Comparison of ENCODE assay signal across 24 mouse cellular contexts in the genomic region with DNA sequence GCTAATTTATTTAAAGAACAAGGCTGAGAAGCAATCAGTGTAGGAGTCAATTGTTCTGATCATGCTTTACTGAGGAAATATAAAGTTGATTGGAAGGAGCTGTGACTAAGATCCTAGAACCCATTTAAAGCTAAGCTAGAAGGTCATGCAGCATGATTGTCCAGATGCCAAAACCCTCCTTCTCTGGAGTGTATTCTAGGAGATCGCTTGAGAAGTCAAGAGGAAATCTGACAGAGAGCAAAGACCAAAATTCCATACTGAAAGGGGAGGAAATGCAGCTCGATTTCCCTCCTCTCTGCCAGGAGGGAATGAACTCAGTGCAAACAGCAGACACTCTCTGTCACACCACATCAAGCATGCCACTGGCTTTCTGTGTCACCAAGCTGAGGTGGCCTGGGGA.
A peak's percentile ranks its signal among the peaks of the same experiment; 100 is the strongest.
DNase-seq lines count a peak whose midpoint lies in the region; ATAC-seq and TF ChIP-seq lines count a peak whose summit lies in the region.
"Had no signal": no experiment of that assay in that cellular context is flagged by ENCODE, and none has a peak within 500 bp of the region (broad histone marks: within the 10 kb centered on the region; RNA-seq: fewer than 3 reads in every experiment).

No protein-coding gene starts in this region.

- no peak for ATAC-seq in kidney, embryonic 14.5 days (ENCODE audit: low FRiP score, low TSS enrichment)
- ATAC-seq: forebrain, embryonic 14.5 days had no signal

- peaks cover 8% of the 10 kb centered on the region for H3K4me1 ChIP-seq in kidney, embryonic 14.5 days (ENCODE audit: control insufficient read depth, insufficient read depth, low read length)
- H3K4me1 ChIP-seq in cerebellum, adult 2 months (ENCODE audit: control insufficient read depth, insufficient read depth, low read length): no peaks in the 10 kb centered on the region
- H3K4me1 ChIP-seq: liver, embryonic 13.5 days had no signal

- no peak for TF ChIP-seq POLR2A in cerebellum, adult 2 months (IDR thresholded peaks at IDR 0.05; ENCODE audit: borderline replicate concordance, insufficient read depth, low read length)

- no peak for TF ChIP-seq CTCF in cerebellum, adult 2 months (IDR thresholded peaks at IDR 0.05; ENCODE audit: borderline replicate concordance, insufficient read depth, low read depth, low read length)

- H3K27me3 ChIP-seq in kidney, embryonic 14.5 days (ENCODE audit: control insufficient read depth, insufficient read depth, low read length): no peaks in the 10 kb centered on the region
- no peaks in the 10 kb centered on the region for H3K27me3 ChIP-seq in cerebellum, adult 2 months (ENCODE audit: control insufficient read depth, insufficient read depth, low read length)
- H3K27me3 ChIP-seq: CH12.LX; limb, embryonic 13.5 days; liver, embryonic 13.5 days; neural tube, embryonic 13.5 days had no signal

- no peak overlapping the region for H3K27ac ChIP-seq in kidney, embryonic 14.5 days (ENCODE audit: low read depth, low read length)
- H3K27ac ChIP-seq in cerebellum, adult 2 months (ENCODE audit: insufficient read depth, low read length): no peak overlapping the region
- H3K27ac ChIP-seq: heart, adult 2 months; limb, embryonic 13.5 days; liver, embryonic 13.5 days; macrophage; midbrain, embryonic 10.5 days; neural tube, embryonic 13.5 days had no signal

- H3K9ac ChIP-seq in kidney, embryonic 14.5 days (ENCODE audit: low read depth, low read length): no peak overlapping the region
- H3K9ac ChIP-seq: limb, embryonic 13.5 days; liver, embryonic 13.5 days; neural tube, embryonic 13.5 days had no signal

- H3K4me3 ChIP-seq in kidney, embryonic 14.5 days (ENCODE audit: low read length): no peak overlapping the region
- H3K4me3 ChIP-seq in cerebellum, adult 2 months (replicated peaks; ENCODE audit: insufficient read depth, low read depth, low read length): no peak overlapping the region
- H3K4me3 ChIP-seq: erythroblast, embryonic 14.5 days; heart, adult 2 months; limb, embryonic 13.5 days; liver, embryonic 13.5 days; midbrain, embryonic 10.5 days; neural tube, embryonic 13.5 days had no signal

- H3K36me3 ChIP-seq in kidney, embryonic 14.5 days (ENCODE audit: control insufficient read depth, insufficient read depth, low read length): no peaks in the 10 kb centered on the region
- H3K36me3 ChIP-seq: limb, embryonic 13.5 days; liver, embryonic 13.5 days; midbrain, embryonic 10.5 days; neural tube, embryonic 13.5 days had no signal

- H3K4me2 ChIP-seq in kidney, embryonic 14.5 days (replicated peaks; ENCODE audit: low read depth, low read length): no peak overlapping the region
- H3K4me2 ChIP-seq: limb, embryonic 13.5 days; liver, embryonic 13.5 days; neural tube, embryonic 13.5 days had no signal

- WGBS in kidney, embryonic 14.5 days: 28% methylated on average over 2 of the region's 2 CpGs
- WGBS in cerebellum, adult 2 months: 11% methylated on average over 2 of the region's 2 CpGs

- peak; percentile 10 for DNase-seq in kidney, adult 11 months
- DNase-seq in retina, postnatal 1 day: peak; percentile 23
- DNase-seq in retina, embryonic 14.5 days (ENCODE audit: low spot score): no peak
- peak; percentile 39 for DNase-seq in kidney, postnatal 10 days
- DNase-seq in urinary bladder, adult 18-20 months (ENCODE audit: low spot score in 2 of 2): no peak
- DNase-seq in cerebellum, adult 2 months: no peak
- DNase-seq: adrenal gland, postnatal 25 days; cerebellum, adult 11 months; cerebellum, postnatal 36 days; gastrocnemius, postnatal 25 days; heart, adult 2 months; heart, postnatal 4 days; liver, embryonic 13.5 days; right cerebral cortex, postnatal 14 days; spleen, adult 18-20 months; thymus, postnatal 36 days had no signal

- no peaks in the 10 kb centered on the region for H3K9me3 ChIP-seq in kidney, embryonic 14.5 days (ENCODE audit: control insufficient read depth, low read length)
- H3K9me3 ChIP-seq: limb, embryonic 13.5 days; liver, embryonic 13.5 days; midbrain, embryonic 10.5 days; neural tube, embryonic 13.5 days had no signal

Comparison
In these comparisons a context has a peak if more than half of its experiments do, and no peak if none do; other contexts are left out.
1. DNase-seq: peak in kidney, adult 11 months (single experiment), retina, postnatal 1 day (single experiment) and kidney, postnatal 10 days (single experiment); none in retina, embryonic 14.5 days (single experiment), urinary bladder, adult 18-20 months (0 of 2) and cerebellum, adult 2 months (0 of 2).